Mouse (Mus musculus) T-cell, adult 2 months (primary cell): ENCODE measurements around the gene Rbm4.
"Not testable (repeated sequence)": the region's sequence is repeated elsewhere in the genome, so short reads cannot be mapped to it uniquely, and the experiment has no call there.

ENCODE experiments used
- DNase-seq: peaks from one replicate; pipeline ENCODE4 v3.0.0; 2022; ENCODE audit warnings: low spot score

Rbm4 gene

GRCm38 (mm10) chr19:4797846-4798245 lies 4.1 kb upstream of the Rbm4 start:
- no peak for DNase-seq

GRCm38 (mm10) chr19:4795929-4796328 lies 2.2 kb upstream of the Rbm4 start:
- DNase-seq = no peak

GRCm38 (mm10) chr19:4793281-4793830 lies 345 bp downstream of the Rbm4 start:
- no peak for DNase-seq

- DNase-seq = no peak
Measured at GRCm38 (mm10) chr19:4786313-4786712, 7.4 kb downstream of the Rbm4 start.

GRCm38 (mm10) chr19:4785206-4785605 lies 8.5 kb downstream of the Rbm4 start:
- no peak for DNase-seq

GRCm38 (mm10) chr19:4782891-4783290 lies 10.8 kb downstream of the Rbm4 start:
- DNase-seq = no peak

- DNase-seq = no peak
Measured at GRCm38 (mm10) chr19:4772785-4773184, 20.9 kb downstream of the Rbm4 start.

GRCm38 (mm10) chr19:4767507-4768148 lies 26.1 kb downstream of the Rbm4 start:
- DNase-seq = no peak

- peak; percentile 10 for DNase-seq
Measured at GRCm38 (mm10) chr19:4762876-4763275, 30.8 kb downstream of the Rbm4 start.

GRCm38 (mm10) chr19:4760544-4760943 lies 33.2 kb downstream of the Rbm4 start:
- not testable (repeated sequence) for DNase-seq

GRCm38 (mm10) chr19:4756921-4757320 lies 36.8 kb downstream of the Rbm4 start:
- DNase-seq = no peak

- peak; percentile 95 for DNase-seq
Measured at GRCm38 (mm10) chr19:4756193-4756911, 37.3 kb downstream of the Rbm4 start, which contains the start of gene Rbm4b. TSS of gene Rbm4b (plus strand) at chr19:4756497.

- DNase-seq = peak; percentile 88
Measured at GRCm38 (mm10) chr19:4755565-4756192, 38.0 kb downstream of the Rbm4 start.

GRCm38 (mm10) chr19:4749975-4750374 lies 43.7 kb downstream of the Rbm4 start:
- DNase-seq = no peak

GRCm38 (mm10) chr19:4748493-4748892 lies 45.2 kb downstream of the Rbm4 start:
- no peak for DNase-seq

GRCm38 (mm10) chr19:4747631-4748312 lies 45.9 kb downstream of the Rbm4 start:
- no peak for DNase-seq

GRCm38 (mm10) chr19:4746611-4747010 lies 47.1 kb downstream of the Rbm4 start:
- no peak for DNase-seq

GRCm38 (mm10) chr19:4745681-4746080 lies 48.0 kb downstream of the Rbm4 start:
- no peak for DNase-seq

GRCm38 (mm10) chr19:4745057-4745456 lies 48.6 kb downstream of the Rbm4 start:
- DNase-seq = no peak

GRCm38 (mm10) chr19:4744026-4744425 lies 49.7 kb downstream of the Rbm4 start:
- DNase-seq = no peak

GRCm38 (mm10) chr19:4743524-4743923 lies 50.2 kb downstream of the Rbm4 start:
- no peak for DNase-seq

GRCm38 (mm10) chr19:4742229-4742628 lies 51.5 kb downstream of the Rbm4 start:
- no peak for DNase-seq
